Mouse (Mus musculus): ENCODE results near the gene Tspyl4. TPM values are rescaled to one million over a fixed set of nuclear protein-coding genes. Genes with fewer than 3 reads are reported as not detected.

The Tspyl4 gene
- polyA plus RNA-seq, 1 experiment from 2014 or later, result 9.7 TPM

DNA sequence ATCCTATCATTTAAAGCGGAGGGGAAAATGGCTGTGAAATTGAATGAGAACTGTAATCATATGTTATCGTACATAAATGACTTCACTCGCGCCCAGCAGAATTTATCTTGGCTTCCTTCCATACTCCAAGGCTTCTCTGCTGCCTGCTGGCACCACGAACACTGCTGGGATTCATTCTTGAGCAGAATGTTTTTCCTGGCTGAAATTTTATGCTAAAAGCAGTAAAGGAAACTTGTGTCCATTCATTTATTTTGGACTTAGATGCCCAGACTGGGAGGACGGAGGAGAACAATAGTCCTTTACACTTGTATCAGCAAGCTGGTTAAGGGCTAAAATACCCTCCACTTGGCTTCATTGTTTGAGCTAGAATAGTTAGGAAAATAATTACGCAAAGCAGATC, 25.6 kb upstream of the Tspyl4 start:
- no peak overlapping the region for H3K27ac ChIP-seq (ENCODE audit: low read length)
- H3K36me3 ChIP-seq (ENCODE audit: insufficient read depth, low read length), result no peaks in the 10 kb centered on the region
- no peak for ATAC-seq
- no peaks in the 10 kb centered on the region for H3K9me3 ChIP-seq (ENCODE audit: low read length)
- no peak for TF ChIP-seq EP300 (IDR thresholded peaks at IDR 0.05)
- WGBS, result 19% methylated on average over 7 of the region's 7 CpGs
- no peak overlapping the region for H3K4me3 ChIP-seq (ENCODE audit: low read depth, low read length)
- no peaks in the 10 kb centered on the region for H3K27me3 ChIP-seq (replicated peaks; ENCODE audit: insufficient read depth, low read length)
- DNase-seq (ENCODE audit: low spot score), result peak; percentile 45
- no peaks in the 10 kb centered on the region for H3K4me1 ChIP-seq (ENCODE audit: insufficient read depth, low read depth, low read length)
- no peak overlapping the region for H3K9ac ChIP-seq (replicated peaks; ENCODE audit: low read depth)
- H3K4me2 ChIP-seq (replicated peaks; ENCODE audit: low read depth, low read length), result no peak overlapping the region

- peak; percentile 85 for TF ChIP-seq CTCF (IDR thresholded peaks at IDR 0.05)
- TF ChIP-seq EP300 (IDR thresholded peaks at IDR 0.05), result peak; percentile 15; the same call in 1 of the 2 replicates
- 20% methylated on average over 13 of the region's 13 CpGs for WGBS
- no peak overlapping the region for H3K27ac ChIP-seq (ENCODE audit: low read length)
- H3K4me1 ChIP-seq (ENCODE audit: insufficient read depth, low read depth, low read length), result peaks cover 10% of the 10 kb centered on the region; the same call in 1 of the 2 replicates
- no peaks in the 10 kb centered on the region for H3K9me3 ChIP-seq (ENCODE audit: low read length)
- DNase-seq (ENCODE audit: low spot score) (peak; percentile 83), ATAC-seq (no peak)
- peak overlapping the region; percentile 16; the same call in 1 of the 2 replicates for H3K4me3 ChIP-seq (ENCODE audit: low read depth, low read length)
- no peaks in the 10 kb centered on the region for H3K27me3 ChIP-seq (replicated peaks; ENCODE audit: insufficient read depth, low read length)
- H3K36me3 ChIP-seq (ENCODE audit: insufficient read depth, low read length), result no peaks in the 10 kb centered on the region
- H3K9ac ChIP-seq (replicated peaks; ENCODE audit: low read depth), result no peak overlapping the region
- peak overlapping the region; percentile 69 for H3K4me2 ChIP-seq (replicated peaks; ENCODE audit: low read depth, low read length)
Measured at GRCm38 (mm10) chr10:34280591-34281175, 16.6 kb upstream of the Tspyl4 start.

- peak; percentile 32 for DNase-seq (ENCODE audit: low spot score)
- Histone ChIP-seq H3K4me3 (ENCODE audit: low read depth, low read length) (peak overlapping the region; percentile 99), H3K36me3 (ENCODE audit: insufficient read depth, low read length) (no peaks in the 10 kb centered on the region), H3K4me2 (replicated peaks; ENCODE audit: low read depth, low read length) (peak overlapping the region; percentile 69), H3K27ac (ENCODE audit: low read length) (0 out of 2 replicates have a peak overlapping the region, but pooled peaks have one; percentile 90), H3K27me3 (replicated peaks; ENCODE audit: insufficient read depth, low read length) (no peaks in the 10 kb centered on the region), H3K9me3 (ENCODE audit: low read length) (no peaks in the 10 kb centered on the region), H3K9ac (replicated peaks; ENCODE audit: low read depth) (peak overlapping the region; percentile 96; the same call in 1 of the 2 replicates), H3K4me1 (ENCODE audit: insufficient read depth, low read depth, low read length) (peaks cover 10% of the 10 kb centered on the region; the same call in 1 of the 2 replicates)
- TF ChIP-seq CTCF (IDR thresholded peaks at IDR 0.05) (no peak), EP300 (IDR thresholded peaks at IDR 0.05) (no peak)
- whole genome bisulfite sequencing, result 18% methylated on average over 14 of the region's 14 CpGs
- ATAC-seq, result peak; percentile 9
Measured at GRCm38 (mm10) chr10:34281211-34281961, 15.9 kb upstream of the Tspyl4 start.

GRCm38 (mm10) chr10:34281962-34282388, 15.3 kb upstream of the Tspyl4 start, which contains the start of gene Tspyl1:
Gene Tspyl1 (plus strand): TSS chr10:34282190.
- no peaks in the 10 kb centered on the region for H3K36me3 ChIP-seq (ENCODE audit: insufficient read depth, low read length)
- H3K4me2 ChIP-seq (replicated peaks; ENCODE audit: low read depth, low read length), result peak within 1 kb of the TSS; percentile 69
- H3K9me3 ChIP-seq (ENCODE audit: low read length), result no peaks in the 10 kb centered on the region
- peak; percentile 98 for DNase-seq (ENCODE audit: low spot score)
- peak within 1 kb of the TSS; percentile 90 for H3K27ac ChIP-seq (ENCODE audit: low read length)
- peak within 1 kb of the TSS; percentile 96 for H3K9ac ChIP-seq (replicated peaks; ENCODE audit: low read depth)
- H3K4me1 ChIP-seq (ENCODE audit: insufficient read depth, low read depth, low read length), result peaks cover 10% of the 10 kb centered on the region; the same call in 1 of the 2 replicates
- TF ChIP-seq CTCF (IDR thresholded peaks at IDR 0.05) (no peak), EP300 (IDR thresholded peaks at IDR 0.05) (peak; percentile 92)
- no peaks in the 10 kb centered on the region for H3K27me3 ChIP-seq (replicated peaks; ENCODE audit: insufficient read depth, low read length)
- peak; percentile 98 for ATAC-seq
- under 1% methylated on average over 38 of the region's 38 CpGs for WGBS
- H3K4me3 ChIP-seq (ENCODE audit: low read depth, low read length), result peak within 1 kb of the TSS; percentile 99

- Histone ChIP-seq H3K27ac (ENCODE audit: low read length) (peak overlapping the region; percentile 90), H3K4me1 (ENCODE audit: insufficient read depth, low read depth, low read length) (peaks cover 10% of the 10 kb centered on the region; the same call in 1 of the 2 replicates), H3K4me2 (replicated peaks; ENCODE audit: low read depth, low read length) (peak overlapping the region; percentile 69), H3K36me3 (ENCODE audit: insufficient read depth, low read length) (no peaks in the 10 kb centered on the region), H3K4me3 (ENCODE audit: low read depth, low read length) (peak overlapping the region; percentile 99), H3K9ac (replicated peaks; ENCODE audit: low read depth) (peak overlapping the region; percentile 96), H3K9me3 (ENCODE audit: low read length) (no peaks in the 10 kb centered on the region), H3K27me3 (replicated peaks; ENCODE audit: insufficient read depth, low read length) (no peaks in the 10 kb centered on the region)
- 3% methylated on average over 47 of the region's 47 CpGs for WGBS
- DNase-seq (ENCODE audit: low spot score) (peak; percentile 63), ATAC-seq (peak; percentile 67)
- TF ChIP-seq EP300 (IDR thresholded peaks at IDR 0.05) (no peak; the same call in 1 of the 2 replicates), CTCF (IDR thresholded peaks at IDR 0.05) (no peak)
Measured at GRCm38 (mm10) chr10:34282420-34283238, 14.6 kb upstream of the Tspyl4 start.
